Mouse (Mus musculus) small intestine, adult 2 months (tissue): ENCODE measurements around the gene Txndc2.

Source experiments
- CTCF ChIP-seq: fragments of 200-500 bp; IDR thresholded peaks from 2 replicates; pipeline ENCODE4 v1.5.1; 2012; ENCODE audit warnings: low read depth, mild to moderate bottlenecking, control low read depth, inconsistent platforms, low read length, moderate library complexity, mixed read lengths; ENCODE audit not compliant: insufficient replicate concordance, insufficient read length; ENCODE audit errors: extremely low read depth
- POLR2A ChIP-seq: fragments of 200-500 bp; IDR thresholded peaks from 2 replicates; pipeline ENCODE4 v1.6.1; 2012; ENCODE audit warnings: low read depth, mild to moderate bottlenecking, control low read depth, inconsistent platforms, low read length, moderate library complexity

DNA sequence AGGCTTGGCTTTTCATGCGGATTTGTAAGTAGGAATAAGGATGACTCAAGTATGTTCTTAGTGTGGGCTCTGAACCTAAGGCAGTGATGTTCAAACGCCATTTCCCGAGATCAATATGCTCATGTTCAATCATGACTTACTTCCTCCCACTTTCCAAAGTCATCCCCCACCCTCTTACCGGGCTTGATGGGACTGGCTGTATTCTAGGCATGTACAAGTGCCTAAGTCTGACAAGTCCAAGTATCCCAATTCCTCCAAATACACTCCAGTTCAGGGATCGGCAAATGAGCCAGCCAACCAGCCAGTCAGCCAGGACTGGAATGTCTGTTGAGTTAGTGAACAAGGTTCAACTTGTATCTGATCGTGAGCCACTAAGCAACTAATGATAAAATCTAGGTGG is 15.7 kb downstream of the Txndc2 start:
- no peak for TF ChIP-seq CTCF
- TF ChIP-seq POLR2A: no peak
